Mouse (Mus musculus) embryonic facial prominence, embryonic 14.5 days (tissue): ENCODE data around the gene Rbm25. TPM values are rescaled to one million over a fixed set of nuclear protein-coding genes. Genes with fewer than 3 reads are reported as not detected.

Experiments used
- ATAC-seq: fragments of 200-750 bp; cut with Nextera tagmentation; 2 replicates; pipeline ENCODE4 v1.8.0; 2017; ENCODE audit warnings: low read depth, moderate number of reproducible peaks, moderate TSS enrichment
- DNase-seq: peaks from one replicate; pipeline ENCODE4 v3.0.0-alpha.2; 2015; ENCODE audit warnings: low spot score
- H3K27ac ChIP-seq: fragments of 300-500 bp; sonication (generic); replicated peaks from 2 replicates; pipeline ENCODE4 v1.5.1; 2014; ENCODE audit warnings: low read depth, mild to moderate bottlenecking, low read length, moderate library complexity
- H3K27me3 ChIP-seq: fragments of 300-500 bp; sonication (generic); replicated peaks from 2 replicates; pipeline ENCODE4 v1.6.1; 2014; ENCODE audit warnings: low read length; ENCODE audit not compliant: control insufficient read depth, insufficient read depth
- H3K36me3 ChIP-seq: fragments of 300-500 bp; sonication (generic); 2 replicates; pipeline ENCODE4 v1.6.1; 2014; ENCODE audit warnings: low read length, mixed read lengths; ENCODE audit not compliant: control insufficient read depth, insufficient read depth
- H3K4me1 ChIP-seq: fragments of 300-500 bp; sonication (generic); 2 replicates; pipeline ENCODE4 v1.6.1; 2014; ENCODE audit warnings: antibody characterized with exemption, low read length; ENCODE audit not compliant: control insufficient read depth, insufficient read depth
- H3K4me2 ChIP-seq: fragments of 300-500 bp; sonication (generic); 2 replicates; pipeline ENCODE4 v1.6.1; 2014; ENCODE audit warnings: low read depth, mild to moderate bottlenecking, low read length, moderate library complexity, mixed read lengths
- H3K4me3 ChIP-seq: fragments of 300-500 bp; sonication (generic); 2 replicates; pipeline ENCODE4 v1.5.1; 2014; ENCODE audit warnings: low read depth, mild to moderate bottlenecking, low read length
- H3K9ac ChIP-seq: fragments of 300-500 bp; sonication (generic); 2 replicates; pipeline ENCODE4 v1.6.1; 2014; ENCODE audit warnings: low read depth, mild to moderate bottlenecking, low read length, moderate library complexity, mixed read lengths
- H3K9me3 ChIP-seq: fragments of 300-500 bp; sonication (generic); 2 replicates; pipeline ENCODE4 v1.6.1; 2016; ENCODE audit warnings: low read length; ENCODE audit not compliant: control insufficient read depth
- WGBS: fragments of 180-500 bp; shearing (Covaris S2); extraction: QIAGEN DNeasy Blood & Tissue Kit; methylation state at CpG from one replicate; pipeline ENCODE4 v1.1.7; 2014; 5-methylcytosine and 5-hydroxymethylcytosine counted together
- polyA plus RNA-seq: library from polyadenylated mRNA; unstranded; fragments of >200 nt; fragmentation: Nextera tagmentation; extraction: Ambion mirVana; gene quantifications from 2 replicates; pipeline ENCODE4 v1.2.1, GENCODE M21; 2014

Rbm25 gene
- polyA plus RNA-seq, 1 experiment from 2014 or later = 181 TPM

DNA sequence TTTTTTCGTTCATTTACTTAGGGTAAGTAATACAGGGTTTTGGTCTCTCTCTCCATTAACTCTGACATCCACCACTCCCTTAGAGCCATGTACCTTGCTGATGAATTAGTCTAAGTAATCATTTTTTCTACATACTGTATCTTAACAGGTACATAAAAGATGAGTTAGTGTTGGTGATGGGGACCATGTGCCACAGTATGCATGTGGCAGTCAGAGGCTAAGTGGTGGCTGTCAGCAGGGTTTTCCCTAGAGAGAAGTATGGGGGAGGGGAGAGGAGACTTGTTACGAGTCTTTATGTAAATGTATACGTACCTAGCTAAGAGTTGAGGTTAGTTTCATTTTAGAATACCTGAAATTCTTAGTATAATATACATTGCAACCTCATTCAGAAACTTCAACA is 92.0 kb downstream of the Rbm25 start:
- WGBS = 68% methylated on average over 3 of the region's 3 CpGs
- no peak overlapping the region for H3K9ac ChIP-seq
- no peak overlapping the region for H3K27ac ChIP-seq
- H3K36me3 ChIP-seq = peaks cover 75% of the 10 kb centered on the region
- H3K4me3 ChIP-seq = no peak overlapping the region
- ATAC-seq (no peak), DNase-seq (no peak)
- H3K9me3 ChIP-seq = no peaks in the 10 kb centered on the region
- H3K27me3 ChIP-seq = no peaks in the 10 kb centered on the region
- H3K4me1 ChIP-seq = no peaks in the 10 kb centered on the region
- no peak overlapping the region for H3K4me2 ChIP-seq

DNA sequence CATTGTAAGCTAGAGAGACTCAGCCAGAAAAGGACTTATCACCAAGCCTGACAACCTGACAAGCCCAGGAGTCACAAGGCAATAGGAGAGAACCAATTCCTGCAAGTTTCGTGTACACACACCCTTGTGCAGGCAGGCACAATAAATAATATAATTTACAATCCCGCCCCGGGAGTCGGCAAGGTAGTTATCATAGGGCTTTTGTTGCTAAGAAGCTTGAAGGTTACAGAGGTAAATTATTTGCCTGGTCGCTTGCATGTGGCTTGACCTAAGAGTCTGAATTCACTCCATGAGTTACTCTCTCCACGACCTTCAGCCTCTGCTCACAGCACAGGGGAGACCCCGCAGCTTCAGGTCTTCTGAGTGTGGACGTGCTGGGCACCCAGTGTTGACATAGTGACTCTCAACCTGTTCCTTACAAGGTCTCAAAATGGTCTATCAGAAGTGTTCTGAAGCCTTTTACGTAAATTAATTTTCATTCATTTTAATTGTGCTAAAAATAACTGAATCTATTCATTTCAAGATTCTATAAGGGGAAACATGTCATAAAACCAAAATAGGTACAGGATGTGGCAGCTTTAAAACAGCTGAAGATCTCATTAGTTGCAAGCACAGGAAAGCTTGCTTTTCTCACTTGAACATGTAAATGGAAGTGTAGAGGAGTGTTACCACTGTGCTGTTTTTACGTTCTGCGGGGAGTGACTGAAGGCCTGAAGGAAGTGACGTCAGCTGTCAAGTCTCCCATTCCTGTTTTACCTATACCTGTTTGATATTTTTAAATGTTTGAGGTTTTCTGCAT is 95.7 kb downstream of the Rbm25 start:
- Histone ChIP-seq H3K4me3 (no peak overlapping the region), H3K9me3 (no peaks in the 10 kb centered on the region), H3K9ac (no peak overlapping the region), H3K27me3 (no peaks in the 10 kb centered on the region), H3K27ac (no peak overlapping the region), H3K4me1 (no peaks in the 10 kb centered on the region), H3K4me2 (no peak overlapping the region), H3K36me3 (peaks cover 92% of the 10 kb centered on the region)
- WGBS = 86% methylated on average over 12 of the region's 12 CpGs
- no peak for DNase-seq
- ATAC-seq = no peak

- Histone ChIP-seq H3K9me3 (no peaks in the 10 kb centered on the region), H3K4me3 (no peak overlapping the region), H3K27ac (no peak overlapping the region), H3K4me1 (no peaks in the 10 kb centered on the region), H3K27me3 (no peaks in the 10 kb centered on the region), H3K4me2 (no peak overlapping the region), H3K9ac (no peak overlapping the region), H3K36me3 (peaks cover 90% of the 10 kb centered on the region)
- 97% methylated on average over 5 of the region's 5 CpGs for WGBS
- ATAC-seq (no peak), DNase-seq (no peak)
Measured at GRCm38 (mm10) chr12:83732225-83732624, 101.2 kb downstream of the Rbm25 start.

Other genes with a start within 250 kb of the Rbm25 start
- 4.3 and 6.1 TPM in 2 replicates for gene Dpf3, start 143.5 kb upstream of the Rbm25 start, polyA plus RNA-seq
- gene Dcaf4, start 110.8 kb upstream of the Rbm25 start, polyA plus RNA-seq = 32.8 and 34.7 TPM in 2 replicates
- 18.6 TPM in 2 replicates for gene Zfyve1, start 34.0 kb upstream of the Rbm25 start, polyA plus RNA-seq
- gene Psen1, start 56.9 kb downstream of the Rbm25 start, polyA plus RNA-seq = 69.1 and 69.4 TPM in 2 replicates
- 1.8 and 2.6 TPM in 2 replicates for gene Papln, start 132.4 kb downstream of the Rbm25 start, polyA plus RNA-seq